Mouse (Mus musculus) CH12.LX (cell line): ENCODE results near the gene Gba2.

ENCODE experiments used
- CHD2 ChIP-seq: IDR thresholded peaks from 2 replicates; pipeline ENCODE4 v1.6.1; 2011; ENCODE audit warnings: low read length, improper control_type of control experiment
- CTCF ChIP-seq, 2 experiments: IDR thresholded peaks in 1 of 2; conservative IDR thresholded peaks in 1 of 2; 2 replicates each; pipeline ENCODE4 v1.5.1; 2011 to 2012; ENCODE audit warnings: low read depth in 2 of 2, low read length in 2 of 2, improper control_type of control experiment in 1 of 2, inconsistent platforms in 1 of 2, mild to moderate bottlenecking in 1 of 2, moderate library complexity in 1 of 2
- ELF1 ChIP-seq: IDR thresholded peaks from 2 replicates; pipeline ENCODE4 v1.6.1; 2014; ENCODE audit warnings: low read depth, mild to moderate bottlenecking, inconsistent platforms, low read length, improper control_type of control experiment
- IRF4 ChIP-seq: IDR thresholded peaks from 2 replicates; pipeline ENCODE4 v1.6.1; 2014; ENCODE audit warnings: low read depth, mild to moderate bottlenecking, inconsistent platforms, low read length, improper control_type of control experiment
- MAX ChIP-seq: IDR thresholded peaks from 2 replicates; pipeline ENCODE4 v1.6.1; 2011; ENCODE audit warnings: low read length, improper control_type of control experiment
- POLR2AphosphoS2 ChIP-seq: IDR thresholded peaks from 2 replicates; pipeline ENCODE4 v1.6.1; 2011; ENCODE audit warnings: low read depth, low read length, improper control_type of control experiment
- RCOR1 ChIP-seq: conservative IDR thresholded peaks from 2 replicates; pipeline ENCODE4 v1.6.1; 2012; ENCODE audit warnings: low read depth, mild to moderate bottlenecking, inconsistent platforms, low read length, improper control_type of control experiment
- SIN3A ChIP-seq: IDR thresholded peaks from 2 replicates; pipeline ENCODE4 v1.6.1; 2012; ENCODE audit warnings: low read length, improper control_type of control experiment, inconsistent platforms
- TCF12 ChIP-seq: IDR thresholded peaks from 2 replicates; pipeline ENCODE4 v1.6.1; 2014; ENCODE audit warnings: low read depth, mild to moderate bottlenecking, inconsistent platforms, low read length, improper control_type of control experiment
- USF2 ChIP-seq: conservative IDR thresholded peaks from 2 replicates; pipeline ENCODE4 v1.6.1; 2011; ENCODE audit warnings: low read depth, low read length, improper control_type of control experiment
- ZKSCAN1 ChIP-seq: IDR thresholded peaks from 2 replicates; pipeline ENCODE4 v1.6.1; 2012; ENCODE audit warnings: low read depth, inconsistent platforms, low read length, improper control_type of control experiment, borderline replicate concordance
- ZNF384 ChIP-seq: IDR thresholded peaks from 2 replicates; pipeline ENCODE4 v1.6.1; 2012; ENCODE audit warnings: low read depth, low read length, improper control_type of control experiment, inconsistent platforms

- no peak for TF ChIP-seq CTCF (conservative IDR thresholded peaks at IDR 0.05 in 1 of 2, IDR thresholded peaks at IDR 0.05 in 1 of 2; ENCODE audit: low read depth in 2 of 2, low read length in 2 of 2)
- TF ChIP-seq TCF12: no peak
- no peak for TF ChIP-seq SIN3A
- no peak for TF ChIP-seq USF2
- TF ChIP-seq CHD2: no peak
- TF ChIP-seq ELF1: no peak
- TF ChIP-seq MAX: no peak
- TF ChIP-seq IRF4: no peak
- TF ChIP-seq POLR2AphosphoS2: no peak
- TF ChIP-seq ZNF384: no peak
- TF ChIP-seq RCOR1: no peak
- TF ChIP-seq ZKSCAN1: no peak
Measured at GRCm38 (mm10) chr4:43604751-43605685, 26.3 kb upstream of the Gba2 start.
